ENCODE assay signal across 9 mouse cellular contexts in the genomic region with DNA sequence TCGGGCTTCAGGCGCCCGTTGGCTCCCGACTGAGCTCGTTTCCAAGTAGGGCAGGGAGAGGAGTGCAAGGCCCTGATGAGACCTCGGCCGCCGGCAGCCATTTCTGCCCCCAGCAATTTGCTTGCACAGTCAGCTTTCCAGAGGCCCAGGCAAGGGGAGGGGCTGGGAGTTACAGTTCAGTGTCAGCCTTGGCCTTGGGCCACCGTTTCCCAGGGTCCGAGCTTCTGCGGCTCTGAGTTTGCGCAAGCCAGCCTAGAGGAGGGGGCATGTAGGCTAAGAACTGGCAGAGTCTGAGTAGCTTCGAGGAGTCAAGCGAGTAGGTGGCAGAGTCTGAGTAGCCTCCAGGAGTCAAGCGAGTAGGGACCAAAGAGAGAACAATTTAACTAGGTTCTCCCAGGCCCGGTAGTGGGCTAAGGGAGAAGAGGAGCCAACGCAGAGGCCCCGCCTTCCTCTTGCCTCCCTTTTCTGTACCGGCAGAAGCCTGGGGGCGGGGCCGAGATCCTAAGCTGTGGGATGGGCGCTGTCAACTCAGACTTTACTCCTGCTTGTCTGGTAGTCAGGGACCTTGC. TPM values are rescaled to one million over a fixed set of nuclear protein-coding genes. Genes with fewer than 3 reads are reported as not detected.
DNase-seq lines count a peak whose midpoint lies in the region; ATAC-seq and TF ChIP-seq lines count a peak whose summit lies in the region.
"Had no signal": no experiment of that assay in that cellular context is flagged by ENCODE, and none has a peak within 500 bp of the region (broad histone marks: within the 10 kb centered on the region; RNA-seq: fewer than 3 reads in every experiment).

TSS of gene Pyroxd2 (minus strand) at position 413 of the 569 bp plus-strand sequence.

- H3K9ac ChIP-seq in kidney, embryonic 14.5 days (ENCODE audit: low read depth, low read length): peak within 1 kb of the TSS; percentile 75
- H3K9ac ChIP-seq in limb, embryonic 13.5 days: peak within 1 kb of the TSS; percentile 73
- peak within 1 kb of the TSS; percentile 47 for H3K9ac ChIP-seq in midbrain, embryonic 14.5 days (replicated peaks; ENCODE audit: low read length)

- H3K4me2 ChIP-seq in kidney, embryonic 14.5 days (replicated peaks; ENCODE audit: low read depth, low read length): peak within 1 kb of the TSS; percentile 63
- peak within 1 kb of the TSS; percentile 70 for H3K4me2 ChIP-seq in limb, embryonic 13.5 days (replicated peaks)
- H3K4me2 ChIP-seq in midbrain, embryonic 14.5 days (ENCODE audit: low read length): peak within 1 kb of the TSS; percentile 50

- peak within 1 kb of the TSS; percentile 97 for H3K27ac ChIP-seq in kidney, embryonic 14.5 days (ENCODE audit: low read depth, low read length)
- peak within 1 kb of the TSS; percentile 91 for H3K27ac ChIP-seq in limb, embryonic 13.5 days
- H3K27ac ChIP-seq in midbrain, embryonic 14.5 days (replicated peaks; ENCODE audit: low read depth, low read length): peak within 1 kb of the TSS; percentile 58
- peak within 1 kb of the TSS; percentile 74 for H3K27ac ChIP-seq in spleen, adult 2 months (ENCODE audit: insufficient read depth, low read length)

- TF ChIP-seq CTCF in spleen, adult 2 months (IDR thresholded peaks at IDR 0.05; ENCODE audit: extremely low read depth, insufficient read depth, insufficient read length, insufficient replicate concordance): no peak

- no peak for TF ChIP-seq POLR2A in spleen, adult 2 months (IDR thresholded peaks at IDR 0.05; ENCODE audit: low read depth, low read length)

- 3% methylated on average over 22 of the region's 22 CpGs for WGBS in kidney, embryonic 14.5 days
- WGBS in limb, embryonic 13.5 days: 4% methylated on average over 22 of the region's 22 CpGs
- WGBS in midbrain, embryonic 14.5 days: 6% methylated on average over 22 of the region's 22 CpGs
- WGBS in spleen, adult 2 months: 45% methylated on average over 22 of the region's 22 CpGs

- no peaks in the 10 kb centered on the region for H3K27me3 ChIP-seq in kidney, embryonic 14.5 days (ENCODE audit: control insufficient read depth, insufficient read depth, low read length)
- no peaks in the 10 kb centered on the region for H3K27me3 ChIP-seq in limb, embryonic 13.5 days
- H3K27me3 ChIP-seq in midbrain, embryonic 14.5 days (ENCODE audit: control insufficient read depth, insufficient read depth, low read length): no peaks in the 10 kb centered on the region
- no peaks in the 10 kb centered on the region for H3K27me3 ChIP-seq in spleen, adult 2 months (ENCODE audit: control insufficient read depth, insufficient read depth, low read length)
- H3K27me3 ChIP-seq: CH12.LX had no signal

- peak; percentile 88 for ATAC-seq in erythroblast, adult 5-6 weeks (replicated peaks; ENCODE audit: low FRiP score, poor library complexity, severe bottlenecking)
- peak; percentile 88 for ATAC-seq in kidney, embryonic 14.5 days (ENCODE audit: low FRiP score, low TSS enrichment)
- ATAC-seq in limb, embryonic 13.5 days (ENCODE audit: low FRiP score, low read depth): peak; percentile 90
- peak; percentile 80 for ATAC-seq in midbrain, embryonic 14.5 days (ENCODE audit: low FRiP score, low TSS enrichment)

- H3K4me3 ChIP-seq in kidney, embryonic 14.5 days (ENCODE audit: low read length): peak within 1 kb of the TSS; percentile 36
- peak within 1 kb of the TSS; percentile 42 for H3K4me3 ChIP-seq in limb, embryonic 13.5 days
- H3K4me3 ChIP-seq in midbrain, embryonic 14.5 days (replicated peaks; ENCODE audit: low read depth, low read length): peak within 1 kb of the TSS; percentile 18
- H3K4me3 ChIP-seq in spleen, adult 2 months (ENCODE audit: extremely low read depth, insufficient read depth, insufficient read length): peak within 1 kb of the TSS; percentile 43; the same call in 1 of the 2 replicates

- DNase-seq in 3T3-L1 (ENCODE audit: low read depth, low spot score): peak; percentile 86
- DNase-seq in brain, embryonic 18.5 days (ENCODE audit: low read depth, low spot score): peak; percentile 60
- DNase-seq in heart, adult 9 months (ENCODE audit: low spot score in 2 of 2): peak; percentile 84 to 85
- DNase-seq in midbrain, embryonic 14.5 days: peak; percentile 87
- DNase-seq in spleen, adult 2 months (ENCODE audit: low read depth in 1 of 2, low spot score in 2 of 2): no peak

- peaks cover 39% of the 10 kb centered on the region for H3K4me1 ChIP-seq in kidney, embryonic 14.5 days (ENCODE audit: control insufficient read depth, insufficient read depth, low read length)
- H3K4me1 ChIP-seq in limb, embryonic 13.5 days: peaks cover 51% of the 10 kb centered on the region
- peaks cover 9% of the 10 kb centered on the region; the same call in 1 of the 2 replicates for H3K4me1 ChIP-seq in midbrain, embryonic 14.5 days (ENCODE audit: control insufficient read depth, insufficient read depth, low read length)
- peaks cover 4% of the 10 kb centered on the region for H3K4me1 ChIP-seq in spleen, adult 2 months (ENCODE audit: control insufficient read depth, insufficient read depth, insufficient read length)

- H3K36me3 ChIP-seq in kidney, embryonic 14.5 days (ENCODE audit: control insufficient read depth, insufficient read depth, low read length): no peaks in the 10 kb centered on the region
- H3K36me3 ChIP-seq in limb, embryonic 13.5 days: no peaks in the 10 kb centered on the region
- H3K36me3 ChIP-seq in midbrain, embryonic 14.5 days (ENCODE audit: control insufficient read depth, insufficient read depth, low read length): no peaks in the 10 kb centered on the region
- no peaks in the 10 kb centered on the region for H3K36me3 ChIP-seq in spleen, adult 2 months (ENCODE audit: control insufficient read depth, insufficient read depth, low read length)

- H3K9me3 ChIP-seq in kidney, embryonic 14.5 days (ENCODE audit: control insufficient read depth, low read length): no peaks in the 10 kb centered on the region
- H3K9me3 ChIP-seq in limb, embryonic 13.5 days: no peaks in the 10 kb centered on the region
- H3K9me3 ChIP-seq in midbrain, embryonic 14.5 days (ENCODE audit: control insufficient read depth, low read length): no peaks in the 10 kb centered on the region

RNA-seq across cellular contexts. Expression of gene Pyroxd2, which starts in this region (rescaled TPM):
- total RNA-seq in erythroblast, adult 5-6 weeks (2015; ENCODE audit: low replicate concordance): 1.9 TPM in 1 of 2 replicates, not detected in the other
- 0.17 and 1.5 TPM in 2 replicates for total RNA-seq in erythroblast, adult 5-6 weeks (2017; ENCODE audit: low replicate concordance)
- polyA plus RNA-seq in kidney, embryonic 14.5 days (2014; fragmentation: Nextera tagmentation; extraction: Ambion mirVana): 2.4 and 3.0 TPM in 2 replicates
- 2.1 and 2.6 TPM in 2 replicates for polyA plus RNA-seq in limb, embryonic 13.5 days (2015; fragmentation: Nextera tagmentation; extraction: Ambion mirVana)
- polyA plus RNA-seq in midbrain, embryonic 14.5 days (2014; fragmentation: Nextera tagmentation; extraction: Ambion mirVana): 0.89 and 1.5 TPM in 2 replicates
- polyA plus RNA-seq in spleen, adult 2 months (2012; rRNA removed): 4.4 and 5.3 TPM in 2 replicates
- total RNA-seq: CH12.LX had no signal

Comparison
In these comparisons a context has a peak if more than half of its experiments do, and no peak if none do; other contexts are left out.
1. DNase-seq: peak in 3T3-L1 (single experiment), brain, embryonic 18.5 days (single experiment), heart, adult 9 months (2 of 2) and midbrain, embryonic 14.5 days (single experiment); none in spleen, adult 2 months (0 of 2).
2. Peak in every context shown above with its lines, with median percentiles within 50 percentile points of each other: ATAC-seq, H3K27ac ChIP-seq, H3K4me2 ChIP-seq, H3K4me3 ChIP-seq and H3K9ac ChIP-seq.